Mouse (Mus musculus) cerebellum, adult 2 months (tissue): ENCODE data around the gene Tspan10. TPM values are rescaled to one million over a fixed set of nuclear protein-coding genes. Genes with fewer than 3 reads are reported as not detected.

Experiments
- DNase-seq, 2 experiments: peaks; one replicate each; pipeline ENCODE4 v3.0.0; 2021
- H3K27ac ChIP-seq: fragments of 200-500 bp; 2 replicates; pipeline ENCODE4 v1.5.1; 2012; ENCODE audit warnings: low read length, control low read depth, inconsistent platforms; ENCODE audit not compliant: insufficient read depth
- H3K27me3 ChIP-seq: fragments of 200-500 bp; 2 replicates; pipeline ENCODE4 v1.6.1; 2012; ENCODE audit warnings: inconsistent platforms, mild to moderate bottlenecking, low read length, moderate library complexity; ENCODE audit not compliant: control insufficient read depth, insufficient read depth
- H3K4me1 ChIP-seq: fragments of 200-500 bp; 2 replicates; pipeline ENCODE4 v1.6.1; 2011; ENCODE audit warnings: low read length; ENCODE audit not compliant: control insufficient read depth, insufficient read depth
- H3K4me3 ChIP-seq: fragments of 200-500 bp; replicated peaks from 2 replicates; pipeline ENCODE3; 2011; ENCODE audit warnings: mild to moderate bottlenecking, low read depth, low read length, control low read depth; ENCODE audit not compliant: insufficient read depth
- CTCF ChIP-seq: fragments of 200-500 bp; IDR thresholded peaks from 2 replicates; pipeline ENCODE4 v1.5.1; 2011; ENCODE audit warnings: low read depth, mild to moderate bottlenecking, control low read depth, low read length, moderate library complexity, borderline replicate concordance; ENCODE audit not compliant: insufficient read depth
- POLR2A ChIP-seq: fragments of 200-500 bp; IDR thresholded peaks from 2 replicates; pipeline ENCODE4 v1.6.1; 2011; ENCODE audit warnings: low read length, control low read depth, borderline replicate concordance; ENCODE audit not compliant: insufficient read depth
- WGBS: fragments of 180-500 bp; shearing (Covaris S2); methylation state at CpG from one replicate; pipeline ENCODE4 v1.1.7; 2018; 5-methylcytosine and 5-hydroxymethylcytosine counted together
- polyA plus RNA-seq: library from polyadenylated mRNA; depleted of rRNA; stranded (reverse); fragments of >200 nt; gene quantifications from 2 replicates; pipeline ENCODE4 v1.2.3, GENCODE M21; 2012

The Tspan10 gene
- polyA plus RNA-seq, 1 experiment: 0.05 TPM

GRCm38 (mm10) chr11:120444106-120444505, 1.7 kb downstream of the Tspan10 start:
- WGBS: 68% methylated on average over 6 of the region's 6 CpGs

GRCm38 (mm10) chr11:120445475-120445874, 3.0 kb downstream of the Tspan10 start:
- Histone ChIP-seq H3K4me1 (no peaks in the 10 kb centered on the region), H3K27me3 (no peaks in the 10 kb centered on the region), H3K4me3 (no peak overlapping the region), H3K27ac (no peak overlapping the region)
- 78% methylated on average over 3 of the region's 3 CpGs for WGBS
- DNase-seq: no peak
- TF ChIP-seq POLR2A: no peak
- no peak for TF ChIP-seq CTCF

More at GRCm38 (mm10) chr11:120444106-120444505, 1.7 kb downstream of the Tspan10 start:
- Histone ChIP-seq H3K27ac (no peak overlapping the region), H3K4me3 (no peak overlapping the region), H3K4me1 (no peaks in the 10 kb centered on the region), H3K27me3 (no peaks in the 10 kb centered on the region)
- no peak for DNase-seq
- TF ChIP-seq POLR2A: no peak

GRCm38 (mm10) chr11:120447179-120447578, 4.7 kb downstream of the Tspan10 start:
- TF ChIP-seq CTCF (no peak), POLR2A (no peak)
- Histone ChIP-seq H3K4me3 (no peak overlapping the region), H3K27ac (no peak overlapping the region), H3K4me1 (no peaks in the 10 kb centered on the region), H3K27me3 (no peaks in the 10 kb centered on the region)
- DNase-seq: no peak
- WGBS: 74% methylated on average over 7 of the region's 7 CpGs

- no peak for DNase-seq
- TF ChIP-seq POLR2A (no peak), CTCF (no peak)
- Histone ChIP-seq H3K4me1 (0 out of 2 replicates have a peak, but pooled peaks cover 4% of the 10 kb centered on the region), H3K27ac (no peak overlapping the region), H3K27me3 (no peaks in the 10 kb centered on the region), H3K4me3 (no peak overlapping the region)
- 62% methylated on average over 3 of the region's 3 CpGs for WGBS
Observed at GRCm38 (mm10) chr11:120452246-120452645, 9.8 kb downstream of the Tspan10 start.

GRCm38 (mm10) chr11:120453306-120453705, 10.9 kb downstream of the Tspan10 start, which contains the start of gene Pde6g:
Pde6g (minus strand) TSS chr11:120453500.
- 87% methylated on average over 4 of the region's 4 CpGs for WGBS
- 0 out of 2 replicates have a peak, but pooled peaks cover 4% of the 10 kb centered on the region for H3K4me1 ChIP-seq
- no peak within 1 kb of the TSS for H3K4me3 ChIP-seq
- no peak for DNase-seq
- no peak within 1 kb of the TSS for H3K27ac ChIP-seq
- TF ChIP-seq POLR2A (no peak), CTCF (no peak)
- no peaks in the 10 kb centered on the region for H3K27me3 ChIP-seq

- Histone ChIP-seq H3K27ac (no peak overlapping the region), H3K4me3 (no peak overlapping the region), H3K27me3 (no peaks in the 10 kb centered on the region), H3K4me1 (0 out of 2 replicates have a peak, but pooled peaks cover 4% of the 10 kb centered on the region)
- no peak for DNase-seq
- WGBS: 90% methylated on average over 4 of the region's 4 CpGs
- TF ChIP-seq POLR2A (no peak), CTCF (no peak)
Observed at GRCm38 (mm10) chr11:120454965-120455364, 12.5 kb downstream of the Tspan10 start.

GRCm38 (mm10) chr11:120455413-120455812, 13.0 kb downstream of the Tspan10 start:
- TF ChIP-seq CTCF: no peak
- TF ChIP-seq POLR2A: no peak
- WGBS: 93% methylated on average over 7 of the region's 7 CpGs
- Histone ChIP-seq H3K4me1 (0 out of 2 replicates have a peak, but pooled peaks cover 4% of the 10 kb centered on the region), H3K27me3 (no peaks in the 10 kb centered on the region), H3K27ac (no peak overlapping the region), H3K4me3 (no peak overlapping the region)
- DNase-seq: no peak

GRCm38 (mm10) chr11:120457370-120457769, 14.9 kb downstream of the Tspan10 start:
- DNase-seq: no peak
- peak overlapping the region; percentile 76 for H3K27ac ChIP-seq
- WGBS: 21% methylated on average over 14 of the region's 14 CpGs
- 0 out of 2 replicates have a peak, but pooled peaks cover 4% of the 10 kb centered on the region for H3K4me1 ChIP-seq
- H3K4me3 ChIP-seq: peak overlapping the region; percentile 94
- TF ChIP-seq CTCF (no peak), POLR2A (no peak)
- H3K27me3 ChIP-seq: no peaks in the 10 kb centered on the region
